25 mouse cellular contexts compared by ENCODE assay signal in genomic region chr6:9147966-9148365, GRCm38 (mm10).
"Had no signal": no experiment of that assay in that cellular context is flagged by ENCODE, and none has a peak within 500 bp of the region (broad histone marks: within the 10 kb centered on the region; RNA-seq: fewer than 3 reads in every experiment).

No protein-coding gene starts in this region.

- H3K4me3 ChIP-seq: gastrocnemius, adult 2 months; heart, embryonic 10.5 days; heart, embryonic 12.5 days; hindbrain, embryonic 10.5 days; hindbrain, embryonic 12.5 days; intestine, embryonic 15.5 days; kidney, embryonic 15.5 days; layer of hippocampus, adult 2 months; left cerebral cortex, adult 2 months; limb, embryonic 10.5 days; limb, embryonic 12.5 days; liver, embryonic 13.5 days; liver, embryonic 15.5 days had no signal

- H3K36me3 ChIP-seq: heart, embryonic 10.5 days; heart, embryonic 12.5 days; hindbrain, embryonic 10.5 days; hindbrain, embryonic 12.5 days; intestine, embryonic 15.5 days; kidney, embryonic 15.5 days; limb, embryonic 10.5 days; limb, embryonic 12.5 days; liver, embryonic 13.5 days; liver, embryonic 15.5 days had no signal

- H3K27ac ChIP-seq: gastrocnemius, adult 2 months; heart, embryonic 10.5 days; hindbrain, embryonic 10.5 days; hindbrain, embryonic 12.5 days; hindbrain, embryonic 14.5 days; intestine, embryonic 15.5 days; kidney, embryonic 15.5 days; kidney, postnatal 0 days; layer of hippocampus, adult 2 months; left cerebral cortex, adult 2 months; limb, embryonic 10.5 days; limb, embryonic 12.5 days; liver, embryonic 13.5 days; liver, embryonic 15.5 days had no signal

- H3K9me3 ChIP-seq: heart, embryonic 10.5 days; heart, embryonic 12.5 days; hindbrain, embryonic 10.5 days; hindbrain, embryonic 12.5 days; intestine, embryonic 15.5 days; kidney, embryonic 15.5 days; limb, embryonic 10.5 days; limb, embryonic 12.5 days; liver, embryonic 13.5 days; liver, embryonic 15.5 days had no signal

- H3K4me1 ChIP-seq: heart, embryonic 10.5 days; heart, embryonic 12.5 days; hindbrain, embryonic 10.5 days; hindbrain, embryonic 12.5 days; intestine, embryonic 15.5 days; kidney, embryonic 15.5 days; limb, embryonic 10.5 days; limb, embryonic 12.5 days; liver, embryonic 13.5 days; liver, embryonic 15.5 days had no signal

- DNase-seq: gastrocnemius, adult 2 months; gastrocnemius, postnatal 10 days; gastrocnemius, postnatal 25 days; heart, adult 18-20 months; heart, postnatal 10 days; heart, postnatal 4 days; kidney, adult 18-20 months; kidney, adult 8-10 months; kidney, postnatal 14 days; kidney, postnatal 4 days; liver; liver, embryonic 13.5 days had no signal

- H3K27me3 ChIP-seq: heart, embryonic 12.5 days; hindbrain, embryonic 12.5 days; intestine, embryonic 15.5 days; kidney, embryonic 15.5 days; limb, embryonic 12.5 days; liver, embryonic 13.5 days; liver, embryonic 15.5 days had no signal
